Mouse (Mus musculus) thymus, adult 2 months (tissue): Measurements from ENCODE around the gene Trim68.

ENCODE experiments used
- CTCF ChIP-seq: fragments of 200-500 bp; IDR thresholded peaks from 2 replicates; pipeline ENCODE4 v1.5.1; 2012; ENCODE audit warnings: mild to moderate bottlenecking, control low read depth, low read length, moderate library complexity, borderline replicate concordance; ENCODE audit not compliant: control insufficient read depth, poor library complexity, insufficient read depth; ENCODE audit errors: extremely low read depth
- POLR2A ChIP-seq: fragments of 200-500 bp; IDR thresholded peaks from 2 replicates; pipeline ENCODE4 v1.6.1; 2012; ENCODE audit warnings: mild to moderate bottlenecking, low read length, control low read depth, moderate library complexity; ENCODE audit not compliant: control insufficient read depth, poor library complexity, insufficient read depth; ENCODE audit errors: extremely low read depth

- TF ChIP-seq POLR2A (no peak), CTCF (no peak)
Measured at GRCm38 (mm10) chr7:102733793-102734192, 46.7 kb upstream of the Trim68 start.
